Mouse (Mus musculus) hindbrain, embryonic 15.5 days (tissue): ENCODE results near the gene Tsr3. TPM values are rescaled to one million over a fixed set of nuclear protein-coding genes. Genes with fewer than 3 reads are reported as not detected.
"Not testable (repeated sequence)": the region's sequence is repeated elsewhere in the genome, so short reads cannot be mapped to it uniquely, and the experiment has no call there.

Source experiments
- ATAC-seq: fragments of 200-750 bp; cut with Nextera tagmentation; 2 replicates; pipeline ENCODE4 v1.8.0; 2017; ENCODE audit warnings: low read depth, moderate number of reproducible peaks, moderate TSS enrichment; ENCODE audit not compliant: low FRiP score
- H3K27ac ChIP-seq: fragments of 300-500 bp; sonication (generic); replicated peaks from 2 replicates; pipeline ENCODE4 v1.5.1; 2015; ENCODE audit warnings: mild to moderate bottlenecking, inconsistent platforms
- H3K27me3 ChIP-seq: fragments of 300-500 bp; sonication (generic); 2 replicates; pipeline ENCODE4 v1.6.1; 2015; ENCODE audit warnings: control low read depth, inconsistent platforms
- H3K36me3 ChIP-seq: fragments of 300-500 bp; sonication (generic); 2 replicates; pipeline ENCODE4 v1.6.1; 2015; ENCODE audit warnings: control low read depth, inconsistent platforms
- H3K4me1 ChIP-seq: fragments of 300-500 bp; sonication (generic); replicated peaks from 2 replicates; pipeline ENCODE4 v1.6.1; 2015; ENCODE audit warnings: control low read depth, inconsistent platforms
- H3K4me2 ChIP-seq: fragments of 300-500 bp; sonication (generic); 2 replicates; pipeline ENCODE4 v1.6.1; 2015; ENCODE audit warnings: moderate library complexity, mild to moderate bottlenecking, inconsistent platforms
- H3K4me3 ChIP-seq: fragments of 300-500 bp; sonication (generic); 2 replicates; pipeline ENCODE4 v1.5.1; 2015; ENCODE audit warnings: mild to moderate bottlenecking, inconsistent platforms
- H3K9ac ChIP-seq: fragments of 300-500 bp; sonication (generic); 2 replicates; pipeline ENCODE4 v1.6.1; 2015; ENCODE audit warnings: inconsistent platforms
- H3K9me3 ChIP-seq: fragments of 300-500 bp; sonication (generic); 2 replicates; pipeline ENCODE4 v1.6.1; 2016; ENCODE audit warnings: control low read depth, inconsistent platforms
- WGBS: fragments of 180-500 bp; shearing (Covaris S2); methylation state at CpG from one replicate; pipeline ENCODE4 v1.1.7; 2015; 5-methylcytosine and 5-hydroxymethylcytosine counted together
- polyA plus RNA-seq: library from polyadenylated mRNA; unstranded; fragments of >200 nt; fragmentation: Nextera tagmentation; extraction: Ambion mirVana; gene quantifications from 2 replicates; pipeline ENCODE4 v1.2.1, GENCODE M21; 2015

Gene Tsr3
- 60.2 and 61.4 TPM in 2 replicates for polyA plus RNA-seq

DNA sequence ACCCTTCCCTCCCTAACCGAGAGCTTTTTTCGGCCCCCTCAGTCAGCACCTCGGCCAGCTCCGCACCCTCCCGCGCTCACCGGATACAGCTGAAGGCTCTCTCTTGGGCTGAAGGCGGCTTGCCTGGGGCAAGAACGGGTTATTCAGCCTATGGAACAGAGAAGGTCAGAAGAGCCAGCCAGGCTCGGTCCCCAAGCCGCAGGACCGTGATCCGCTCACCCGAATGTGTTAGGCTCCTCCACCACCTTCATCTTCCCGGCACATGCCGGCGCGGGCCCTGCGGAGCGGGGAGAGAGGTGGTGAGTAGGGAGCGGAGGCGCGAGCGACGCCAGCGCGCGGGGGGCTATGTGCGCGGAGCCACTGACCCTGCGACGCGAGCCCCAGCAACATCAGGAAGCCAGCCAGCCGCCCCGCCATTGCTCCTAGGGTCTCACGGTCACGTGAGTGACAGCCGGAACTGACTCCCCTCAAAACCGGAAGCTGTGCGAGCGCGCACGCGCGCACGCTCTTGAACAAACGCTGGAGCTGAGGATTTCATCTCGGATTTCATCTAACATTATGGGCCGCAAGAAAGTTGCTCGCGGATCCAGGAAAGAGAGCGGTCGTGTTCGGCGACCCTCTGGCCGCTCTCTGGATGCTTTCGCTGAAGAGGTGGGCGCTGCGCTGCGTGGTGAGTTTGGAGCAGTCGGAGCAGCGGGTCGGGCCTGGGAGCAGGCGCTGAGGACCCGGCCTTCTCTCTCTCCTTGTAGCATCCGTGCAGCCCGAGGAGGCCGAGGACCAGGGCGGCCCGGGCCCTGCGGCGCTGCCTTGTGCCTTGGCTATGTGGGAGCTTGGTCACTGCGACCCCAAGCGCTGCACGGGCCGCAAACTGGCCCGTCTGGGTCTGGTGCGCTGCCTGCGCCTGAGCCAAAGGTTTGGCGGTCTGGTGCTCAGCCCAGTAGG lies at the start of gene Tsr3, which contains the start of gene Gnptg:
Gene Tsr3 (plus strand): TSS at position 476 of the 942 bp plus-strand sequence.
Gene Gnptg (minus strand): TSS at position 430 of the 942 bp plus-strand sequence.
- under 1% methylated on average over 79 of the region's 80 CpGs for WGBS
- peaks cover 35% of the 10 kb centered on the region for H3K36me3 ChIP-seq
- ATAC-seq: peak; percentile 89

DNA sequence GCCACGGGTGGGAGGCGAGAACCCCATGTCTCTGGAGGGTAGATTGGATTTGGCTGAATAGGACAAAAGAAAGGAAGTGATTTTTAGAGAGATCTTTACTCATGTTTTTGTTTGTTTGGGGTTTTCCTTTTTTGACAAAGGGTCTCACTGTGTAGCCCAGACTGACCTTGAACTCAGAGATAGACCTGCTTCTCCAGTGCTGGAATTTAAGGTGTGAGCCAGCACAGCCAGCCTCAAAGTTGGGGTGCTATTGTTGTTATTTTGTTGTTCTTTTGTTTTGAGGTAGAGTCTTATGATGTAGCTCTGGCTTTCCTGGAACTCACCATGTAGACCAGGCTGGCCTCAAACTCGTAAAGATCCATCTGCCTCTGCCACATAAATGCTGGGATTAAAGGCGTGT lies 37.6 kb upstream of the Tsr3 start:
- Histone ChIP-seq H3K27me3 (no peaks in the 10 kb centered on the region), H3K4me1 (no peaks in the 10 kb centered on the region), H3K9me3 (no peaks in the 10 kb centered on the region), H3K4me3 (no peak overlapping the region), H3K9ac (no peak overlapping the region), H3K36me3 (peaks cover 68% of the 10 kb centered on the region), H3K27ac (no peak overlapping the region), H3K4me2 (no peak overlapping the region)
- 92% methylated on average over 4 of the region's 4 CpGs for WGBS
- no peak for ATAC-seq

More for the DNA sequence above, at the start of gene Tsr3, which contains the start of gene Gnptg:
- Histone ChIP-seq H3K27ac (peak within 1 kb of the TSS; percentile 73), H3K9ac (peak within 1 kb of the TSS; percentile 72), H3K9me3 (no peaks in the 10 kb centered on the region), H3K4me2 (peak within 1 kb of the TSS; percentile 94), H3K4me1 (peaks cover 28% of the 10 kb centered on the region), H3K4me3 (peak within 1 kb of the TSS; percentile 77), H3K27me3 (no peaks in the 10 kb centered on the region)

DNA sequence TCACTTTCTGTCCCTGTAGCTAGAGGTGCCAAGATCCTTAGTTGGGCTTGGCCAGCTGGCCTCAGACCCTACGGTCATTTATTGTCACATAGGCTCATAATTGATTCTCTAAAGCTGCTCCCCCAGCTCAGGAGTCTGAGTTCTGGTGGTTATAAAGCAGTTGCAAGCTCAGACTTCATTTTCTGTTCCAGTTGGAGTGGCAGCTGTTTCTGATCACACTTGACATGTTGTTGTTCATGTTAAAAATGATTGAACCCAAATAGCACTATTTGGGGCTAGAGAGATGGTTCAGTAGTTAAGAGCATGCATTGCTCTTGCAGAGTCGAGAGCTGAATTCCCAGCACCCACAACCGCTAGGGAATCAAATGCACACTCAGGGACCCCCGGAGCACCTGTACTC lies 30.0 kb upstream of the Tsr3 start:
- 95% methylated on average over 4 of the region's 4 CpGs for WGBS
- no peak for ATAC-seq
- no peak overlapping the region for H3K9ac ChIP-seq
- no peaks in the 10 kb centered on the region for H3K27me3 ChIP-seq
- no peaks in the 10 kb centered on the region for H3K4me1 ChIP-seq
- H3K4me2 ChIP-seq: no peak overlapping the region
- H3K36me3 ChIP-seq: peaks cover 76% of the 10 kb centered on the region
- H3K9me3 ChIP-seq: no peaks in the 10 kb centered on the region
- H3K4me3 ChIP-seq: no peak overlapping the region
- no peak overlapping the region for H3K27ac ChIP-seq

DNA sequence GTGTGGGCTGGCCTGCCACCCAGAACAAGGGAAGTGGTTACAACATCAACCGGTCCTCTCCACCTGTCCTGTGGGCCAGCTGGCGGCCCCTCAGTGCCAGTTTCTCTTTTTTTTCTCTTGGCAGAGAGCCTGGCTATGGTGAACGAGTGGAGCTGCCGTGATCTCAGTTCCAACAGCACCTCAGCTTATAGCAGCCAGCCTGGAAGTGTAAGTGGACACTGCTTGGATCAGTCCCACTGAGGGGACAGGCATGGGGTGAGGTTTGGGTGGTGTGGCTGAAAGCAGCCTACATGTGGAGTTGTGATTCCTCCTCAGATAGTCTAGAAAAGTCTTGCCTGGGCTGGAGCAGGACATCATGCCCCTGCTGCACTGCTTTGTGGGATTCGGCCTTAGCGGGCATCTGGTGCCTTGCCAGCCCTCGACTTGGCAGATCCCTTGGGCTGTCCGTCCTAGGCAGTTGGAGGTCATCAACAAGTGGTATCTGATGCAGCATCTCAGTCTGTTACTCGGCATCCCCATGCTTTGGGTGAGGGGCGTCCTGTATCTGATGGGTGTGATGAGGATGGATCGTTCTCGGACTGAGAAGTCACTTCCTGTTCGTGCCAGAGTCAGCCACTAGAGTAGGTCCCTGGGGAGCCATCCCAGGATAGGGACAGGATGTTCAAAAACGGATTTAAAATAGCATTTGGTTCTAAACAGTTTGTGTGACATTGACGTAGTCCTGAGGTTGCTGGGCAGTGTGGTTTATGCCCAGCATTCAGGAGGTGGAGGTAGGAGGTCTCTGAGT lies 29.1 kb upstream of the Tsr3 start:
- no peaks in the 10 kb centered on the region for H3K27me3 ChIP-seq
- no peak for ATAC-seq
- WGBS: 82% methylated on average over 15 of the region's 15 CpGs
- H3K9ac ChIP-seq: no peak overlapping the region
- H3K4me3 ChIP-seq: no peak overlapping the region
- H3K36me3 ChIP-seq: peaks cover 70% of the 10 kb centered on the region
- H3K27ac ChIP-seq: no peak overlapping the region
- H3K4me1 ChIP-seq: no peaks in the 10 kb centered on the region
- no peak overlapping the region for H3K4me2 ChIP-seq
- no peaks in the 10 kb centered on the region for H3K9me3 ChIP-seq

DNA sequence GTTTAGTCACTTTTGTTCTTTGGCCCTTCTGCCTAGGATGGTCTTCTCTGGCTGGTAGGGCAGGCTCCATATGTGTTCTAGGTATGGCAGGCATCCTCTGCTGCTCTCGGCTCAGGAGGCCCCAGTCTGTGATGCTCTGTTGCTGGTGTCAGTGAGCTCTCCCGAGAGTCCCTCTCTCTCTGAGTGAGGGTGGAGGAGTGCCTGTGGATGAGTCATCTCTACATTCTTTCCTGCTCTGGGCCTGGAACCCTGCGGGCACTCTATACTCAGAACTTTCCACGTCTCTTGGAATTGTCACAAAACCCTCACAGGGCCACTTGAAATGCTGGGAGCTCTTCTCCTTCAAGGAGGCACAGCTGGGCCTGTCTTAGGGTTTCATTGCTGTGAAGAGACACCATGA lies 28.3 kb upstream of the Tsr3 start:
- Histone ChIP-seq H3K9me3 (no peaks in the 10 kb centered on the region), H3K4me3 (no peak overlapping the region), H3K27me3 (no peaks in the 10 kb centered on the region), H3K27ac (no peak overlapping the region), H3K4me2 (no peak overlapping the region), H3K36me3 (peaks cover 71% of the 10 kb centered on the region), H3K9ac (no peak overlapping the region), H3K4me1 (no peaks in the 10 kb centered on the region)
- 94% methylated on average over 4 of the region's 4 CpGs for WGBS
- no peak for ATAC-seq

DNA sequence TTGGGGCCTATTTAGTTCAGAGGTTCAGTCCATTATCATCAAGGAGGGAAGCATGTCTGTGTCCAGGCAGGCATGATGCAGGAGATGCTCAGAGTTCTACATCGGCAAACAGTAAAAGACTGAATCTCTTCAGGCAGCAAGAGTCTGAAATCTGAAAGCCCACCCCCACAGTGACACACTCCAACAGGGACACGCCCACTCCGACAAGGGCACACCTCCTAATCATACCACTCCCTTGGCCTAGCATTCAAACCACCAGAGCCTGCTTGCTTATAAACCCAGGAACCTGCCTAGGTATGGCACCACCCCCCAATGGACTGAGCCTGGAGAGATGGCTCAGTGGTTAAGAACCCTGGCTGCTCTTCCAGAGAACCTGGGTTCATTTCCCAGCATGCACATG lies 24.5 kb upstream of the Tsr3 start:
- H3K4me2 ChIP-seq: no peak overlapping the region
- no peak overlapping the region for H3K9ac ChIP-seq
- no peak overlapping the region for H3K27ac ChIP-seq
- H3K36me3 ChIP-seq: peaks cover 52% of the 10 kb centered on the region
- no peak for ATAC-seq
- no peaks in the 10 kb centered on the region for H3K4me1 ChIP-seq
- no peaks in the 10 kb centered on the region for H3K27me3 ChIP-seq
- H3K4me3 ChIP-seq: no peak overlapping the region
- 85% methylated on average over 3 of the region's 3 CpGs for WGBS
- H3K9me3 ChIP-seq: no peaks in the 10 kb centered on the region

DNA sequence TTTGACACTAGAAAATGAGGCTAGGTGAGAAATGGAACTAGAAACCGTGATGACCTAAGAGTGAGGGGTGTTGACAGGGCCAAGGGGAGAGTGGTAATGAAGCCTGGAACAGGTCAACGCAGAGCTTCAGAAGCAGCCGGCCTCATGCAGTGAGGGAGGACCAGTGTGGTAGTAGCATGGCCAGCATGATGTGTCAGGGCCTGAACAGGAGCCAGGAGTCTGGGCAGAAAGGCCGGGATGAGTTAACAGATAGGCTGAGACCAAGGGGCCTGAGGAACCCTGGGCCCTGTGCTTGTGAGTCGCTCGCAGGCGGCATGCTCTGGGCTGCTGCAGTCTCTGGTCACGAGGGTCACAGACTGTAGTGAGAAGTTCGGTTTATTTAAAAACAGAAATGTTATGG lies 21.0 kb upstream of the Tsr3 start:
- H3K4me1 ChIP-seq: peaks cover 19% of the 10 kb centered on the region
- no peak overlapping the region for H3K27ac ChIP-seq
- H3K9ac ChIP-seq: no peak overlapping the region
- H3K4me2 ChIP-seq: no peak overlapping the region
- no peak for ATAC-seq
- no peak overlapping the region for H3K4me3 ChIP-seq
- H3K36me3 ChIP-seq: peaks cover 25% of the 10 kb centered on the region
- WGBS: 91% methylated on average over 9 of the region's 9 CpGs
- no peaks in the 10 kb centered on the region for H3K27me3 ChIP-seq
- no peaks in the 10 kb centered on the region for H3K9me3 ChIP-seq

DNA sequence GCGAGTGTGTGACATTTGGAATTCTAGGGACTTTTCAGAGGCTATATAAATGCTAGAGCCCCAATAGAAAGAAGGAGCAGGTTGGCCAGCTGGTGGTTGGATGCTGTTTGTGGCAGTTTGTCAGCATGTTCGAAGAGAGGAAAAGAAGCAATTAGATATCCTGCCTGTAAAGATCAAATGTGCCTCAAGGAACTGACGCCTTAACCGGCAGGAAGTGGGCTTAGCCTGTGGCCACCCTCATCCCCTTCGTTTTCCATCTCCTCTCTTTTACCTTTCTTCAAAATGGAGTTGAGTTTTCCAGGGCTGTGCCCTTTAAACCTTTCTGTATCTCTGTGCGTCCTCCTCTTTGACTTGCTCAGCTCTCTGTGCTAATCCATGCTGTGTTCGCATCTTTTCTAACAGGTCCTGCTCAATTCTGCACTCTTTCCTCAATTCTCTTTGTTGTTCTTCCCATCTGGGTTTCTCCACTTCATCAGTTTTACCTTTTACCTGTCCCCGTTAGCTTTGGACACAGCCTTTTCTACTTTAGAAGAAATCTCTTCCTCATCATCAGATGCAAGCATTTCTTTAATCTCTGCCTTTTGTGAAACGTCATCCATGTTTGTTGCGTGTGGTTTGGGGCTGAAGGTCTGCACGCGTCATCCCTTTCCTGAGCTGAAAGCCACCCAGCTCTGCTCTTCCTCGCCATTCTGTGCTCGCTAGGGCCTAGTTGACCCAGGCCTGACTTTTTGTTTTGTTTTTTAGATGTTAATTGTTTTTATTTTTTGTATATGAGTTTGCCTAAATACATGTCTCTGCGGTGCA lies 20.3 kb upstream of the Tsr3 start:
- no peak overlapping the region for H3K4me3 ChIP-seq
- H3K36me3 ChIP-seq: peaks cover 18% of the 10 kb centered on the region
- no peak overlapping the region for H3K27ac ChIP-seq
- no peaks in the 10 kb centered on the region for H3K9me3 ChIP-seq
- H3K4me1 ChIP-seq: peaks cover 19% of the 10 kb centered on the region
- WGBS: 95% methylated on average over 15 of the region's 15 CpGs
- no peak overlapping the region for H3K4me2 ChIP-seq
- no peak overlapping the region for H3K9ac ChIP-seq
- no peaks in the 10 kb centered on the region for H3K27me3 ChIP-seq
- no peak for ATAC-seq

DNA sequence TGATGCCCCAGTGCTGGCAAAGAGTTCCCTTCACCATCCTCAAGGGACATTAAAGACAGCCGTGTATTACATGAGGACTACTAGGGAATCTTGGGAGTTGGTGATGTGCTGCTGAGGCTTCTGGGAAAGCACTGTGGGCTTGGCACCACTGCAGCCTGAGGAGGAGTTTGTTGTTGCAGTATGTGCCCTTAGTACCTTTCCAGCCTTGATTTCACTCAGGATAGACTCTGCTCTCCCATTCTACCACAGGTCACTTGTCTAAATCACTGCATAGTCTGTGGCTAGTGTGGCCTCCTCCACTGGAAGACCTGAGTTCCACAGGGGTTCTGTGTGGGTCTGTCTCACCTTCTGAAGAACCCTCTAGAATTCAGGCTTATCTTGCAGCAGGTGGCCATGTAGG lies 19.2 kb upstream of the Tsr3 start:
- H3K36me3 ChIP-seq: peaks cover 11% of the 10 kb centered on the region
- WGBS: 61% methylated on average over 1 of the region's 1 CpGs
- no peak for ATAC-seq
- no peaks in the 10 kb centered on the region for H3K27me3 ChIP-seq
- H3K4me1 ChIP-seq: peaks cover 19% of the 10 kb centered on the region
- H3K4me2 ChIP-seq: no peak overlapping the region
- H3K9me3 ChIP-seq: no peaks in the 10 kb centered on the region
- H3K9ac ChIP-seq: no peak overlapping the region
- no peak overlapping the region for H3K4me3 ChIP-seq
- H3K27ac ChIP-seq: peak overlapping the region; percentile 78; the same call in 1 of the 2 replicates

DNA sequence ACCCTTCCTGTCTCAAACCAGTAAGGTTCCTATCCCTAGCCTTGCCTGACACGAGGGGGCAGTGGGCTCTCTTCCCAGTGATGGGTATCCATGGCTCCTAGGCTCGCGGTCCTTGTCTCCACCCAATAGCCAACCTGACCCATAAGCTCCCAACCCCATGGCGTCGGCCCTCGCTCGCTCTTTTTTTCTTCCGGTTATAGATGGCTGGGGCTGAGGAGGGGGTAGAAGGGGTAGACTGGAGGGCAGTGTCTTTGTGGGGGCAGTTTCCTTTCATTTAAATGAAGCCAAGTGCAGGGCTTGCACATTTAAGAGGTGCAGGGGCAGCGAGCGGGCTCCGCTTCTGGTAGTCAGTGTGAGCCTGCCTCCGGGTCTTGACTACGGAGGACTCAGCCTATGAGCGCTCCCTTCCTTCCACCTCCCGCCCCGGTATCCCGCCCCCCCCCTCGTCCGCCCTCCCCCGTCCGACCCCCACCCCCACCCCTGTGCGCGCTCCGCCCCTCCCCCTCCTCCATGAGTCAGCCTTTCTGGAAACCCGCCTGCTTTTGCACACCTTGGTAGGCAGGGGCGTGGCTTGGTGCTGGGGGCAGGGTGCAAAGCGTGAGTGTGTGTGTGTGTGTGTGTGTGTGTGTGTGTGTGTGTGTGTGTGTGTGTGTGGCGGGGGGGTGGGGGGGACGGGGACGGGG lies 18.0 kb upstream of the Tsr3 start:
- WGBS: 2% methylated on average over 19 of the region's 30 CpGs
- Histone ChIP-seq H3K27me3 (no peaks in the 10 kb centered on the region), H3K4me1 (peaks cover 19% of the 10 kb centered on the region), H3K9ac (peak overlapping the region; percentile 44), H3K4me3 (peak overlapping the region; percentile 42), H3K4me2 (peak overlapping the region; percentile 77), H3K27ac (peak overlapping the region; percentile 78), H3K36me3 (peaks cover 4% of the 10 kb centered on the region; the same call in 1 of the 2 replicates), H3K9me3 (no peaks in the 10 kb centered on the region)
- ATAC-seq: peak; percentile 92

DNA sequence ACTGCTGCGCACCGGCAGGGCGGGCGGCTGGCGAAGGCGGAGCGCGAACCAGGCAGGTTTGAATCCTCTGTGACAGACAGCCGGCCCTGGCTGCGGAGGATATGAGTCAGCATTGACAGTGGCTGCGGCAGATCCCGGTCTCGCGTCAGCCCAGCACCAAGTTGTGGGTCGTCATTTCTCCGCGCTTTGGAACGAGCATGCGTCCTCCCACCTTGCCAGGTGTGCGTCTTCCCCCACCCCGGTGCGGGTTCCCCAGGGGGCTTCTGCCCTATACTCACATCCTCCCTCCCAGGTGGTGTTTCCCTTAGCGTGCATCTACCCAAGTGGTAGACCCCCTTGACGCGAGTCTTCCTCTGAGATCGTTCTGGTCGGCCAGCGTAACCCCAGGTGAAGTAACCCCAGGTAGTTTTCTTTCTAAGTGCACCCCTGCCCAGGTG lies 17.4 kb upstream of the Tsr3 start:
- ATAC-seq: peak; percentile 89
- H3K9me3 ChIP-seq, H3K27me3 ChIP-seq, H3K36me3 ChIP-seq: not testable (repeated sequence)
- peak overlapping the region; percentile 42 for H3K4me3 ChIP-seq
- peak overlapping the region; percentile 77 for H3K4me2 ChIP-seq
- 16% methylated on average over 14 of the region's 28 CpGs for WGBS
- H3K4me1 ChIP-seq: peaks cover 19% of the 10 kb centered on the region
- peak overlapping the region; percentile 34 for H3K9ac ChIP-seq
- peak overlapping the region; percentile 60 for H3K27ac ChIP-seq
